Mouse (Mus musculus) kidney, adult 18-20 months (tissue): ENCODE measurements around the gene Wdr27.
"Not testable (repeated sequence)": the region's sequence is repeated elsewhere in the genome, so short reads cannot be mapped to it uniquely, and the experiment has no call there.

Source experiments
- DNase-seq: peaks from one replicate; pipeline ENCODE4 v3.0.0; 2021

The Wdr27 gene

DNA sequence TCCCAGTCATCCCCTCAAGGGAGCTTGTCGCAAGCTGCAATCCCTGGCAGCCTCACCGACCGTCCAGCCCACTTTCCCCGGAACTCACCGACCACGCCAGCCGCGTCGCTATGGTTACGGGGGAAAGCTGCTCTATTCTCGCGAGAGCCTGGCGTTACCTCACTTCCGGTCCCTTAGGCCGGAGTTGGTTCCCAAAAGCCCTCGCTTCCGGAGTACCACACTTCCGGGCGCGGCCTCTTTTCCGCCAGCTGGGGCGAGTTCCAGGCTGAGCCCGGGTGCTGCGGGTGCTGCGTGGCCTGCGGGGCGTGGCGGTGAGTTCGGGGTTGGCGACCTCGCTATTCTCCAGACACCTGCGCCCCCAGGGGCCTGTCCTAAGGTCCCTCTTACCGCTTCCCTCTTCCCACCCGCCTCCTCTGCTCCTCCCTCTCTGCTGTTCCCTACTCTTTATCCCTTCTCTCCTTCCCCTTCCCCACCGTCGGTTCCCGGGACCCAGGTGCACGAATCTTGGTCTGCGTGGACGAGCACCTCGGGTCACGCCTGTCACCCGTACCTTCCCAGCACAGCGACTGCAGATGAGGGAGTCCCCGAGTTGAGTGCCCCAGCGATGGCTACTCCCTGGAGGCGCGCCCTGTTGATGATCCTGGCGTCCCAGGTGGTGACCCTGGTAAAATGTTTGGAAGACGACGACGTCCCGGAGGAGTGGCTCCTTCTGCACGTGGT lies at the start of gene Wdr27, which contains the start of gene 1600012H06Rik:
Gene Wdr27 (minus strand): TSS at position 150 of the 720 bp plus-strand sequence.
Gene 1600012H06Rik (plus strand): TSS at position 176 of the 720 bp plus-strand sequence.
- DNase-seq, result peak; percentile 98

DNA sequence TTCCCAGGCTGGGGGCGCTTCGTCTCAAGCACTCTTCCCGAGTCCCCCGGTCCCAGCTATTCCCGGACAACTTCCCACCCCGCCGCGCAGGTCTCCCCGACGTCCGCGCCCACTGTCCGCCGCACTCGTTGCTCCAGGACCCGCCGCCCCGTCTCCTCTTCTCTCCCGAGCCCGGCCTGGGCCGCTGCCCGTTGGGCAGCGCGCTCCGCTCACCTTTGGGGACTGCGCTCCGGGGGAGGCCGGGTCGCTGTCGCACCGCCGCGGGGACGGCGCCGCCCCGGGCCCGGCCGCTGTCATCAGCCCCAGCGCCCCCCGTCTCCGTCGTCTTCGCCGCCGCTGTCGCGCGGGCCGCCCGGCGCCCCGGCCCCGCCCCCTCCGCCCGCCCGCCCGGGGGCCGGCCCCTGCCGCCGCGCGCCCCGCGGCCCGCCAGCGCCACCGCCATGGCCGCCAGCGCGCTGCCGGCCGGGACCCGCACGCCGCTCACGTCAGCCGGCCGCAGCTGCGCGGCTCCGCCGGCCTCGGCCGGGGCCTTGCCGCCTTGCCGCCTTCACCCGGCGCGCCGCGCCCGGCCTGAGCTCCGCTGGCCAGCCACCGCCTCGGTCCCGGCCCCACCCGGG lies 49.7 kb upstream of the Wdr27 start:
- DNase-seq, result not testable (repeated sequence)

DNA sequence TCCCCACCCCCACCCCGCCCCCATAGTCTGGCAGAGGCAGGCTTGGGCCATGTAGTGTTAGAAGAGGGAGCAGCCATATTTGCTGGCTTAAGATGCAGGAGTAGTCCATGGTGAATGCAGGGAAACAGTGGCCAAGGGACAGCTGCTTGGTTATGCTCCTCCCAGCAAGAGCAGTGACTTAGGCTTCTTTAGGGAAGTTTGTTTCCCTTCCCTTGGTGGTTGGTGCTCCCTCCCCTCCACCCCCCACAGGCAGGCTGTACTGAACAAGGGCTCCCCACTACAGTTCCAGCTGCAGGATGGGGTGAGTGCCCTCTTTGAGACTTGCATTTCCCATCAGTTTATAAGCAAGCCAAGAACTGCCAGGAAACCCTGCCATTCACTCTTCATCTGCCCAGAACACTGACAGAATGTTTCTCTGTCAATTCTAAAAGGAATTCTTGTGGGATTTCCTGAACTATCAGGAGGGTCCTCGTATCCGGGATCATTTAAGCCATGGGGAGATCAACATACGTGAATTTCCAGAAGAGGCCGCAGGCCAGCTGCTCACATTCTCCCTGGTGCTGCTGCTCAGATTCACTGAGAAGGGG lies 47.3 kb upstream of the Wdr27 start:
- not testable (repeated sequence) for DNase-seq

DNA sequence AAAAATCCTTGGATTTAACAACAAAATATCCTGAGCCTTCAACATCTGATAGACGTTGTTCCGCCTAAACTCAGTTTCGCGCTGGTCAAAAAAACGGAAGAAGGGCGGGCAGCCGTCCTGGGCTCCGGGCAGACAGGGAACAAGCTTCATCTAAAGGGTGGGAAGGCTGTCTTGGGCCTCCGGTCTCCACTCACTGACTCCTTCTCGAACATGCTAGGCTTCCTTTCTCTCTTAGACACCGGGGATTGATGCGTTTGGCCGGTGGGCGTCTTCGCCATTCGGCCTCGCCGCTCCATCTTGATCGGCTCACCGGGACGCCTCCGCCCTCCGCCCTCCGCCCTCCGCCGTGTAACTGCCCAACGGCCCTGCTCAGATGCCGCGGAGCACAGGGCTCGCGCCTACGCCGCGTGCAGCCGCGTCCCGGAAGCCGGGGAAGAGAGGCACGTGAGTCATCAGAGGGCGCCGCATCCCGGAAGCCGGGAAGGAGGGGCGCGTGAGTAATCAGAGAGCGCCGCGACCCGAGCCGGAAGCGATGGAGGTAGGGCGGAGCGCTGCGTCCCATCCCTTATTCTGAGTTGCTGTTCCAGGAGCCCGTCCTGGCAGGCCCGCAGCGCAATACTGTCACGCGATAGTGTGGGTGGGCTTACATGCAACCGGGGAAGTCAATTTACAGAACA lies 35.5 kb upstream of the Wdr27 start, which contains the start of the genes 9030025P20Rik and Gm3417:
Gene 9030025P20Rik (plus strand): TSS at position 107 of the 677 bp plus-strand sequence.
Gene Gm3417 (minus strand): TSS at position 429 of the 677 bp plus-strand sequence.
- not testable (repeated sequence) for DNase-seq

DNA sequence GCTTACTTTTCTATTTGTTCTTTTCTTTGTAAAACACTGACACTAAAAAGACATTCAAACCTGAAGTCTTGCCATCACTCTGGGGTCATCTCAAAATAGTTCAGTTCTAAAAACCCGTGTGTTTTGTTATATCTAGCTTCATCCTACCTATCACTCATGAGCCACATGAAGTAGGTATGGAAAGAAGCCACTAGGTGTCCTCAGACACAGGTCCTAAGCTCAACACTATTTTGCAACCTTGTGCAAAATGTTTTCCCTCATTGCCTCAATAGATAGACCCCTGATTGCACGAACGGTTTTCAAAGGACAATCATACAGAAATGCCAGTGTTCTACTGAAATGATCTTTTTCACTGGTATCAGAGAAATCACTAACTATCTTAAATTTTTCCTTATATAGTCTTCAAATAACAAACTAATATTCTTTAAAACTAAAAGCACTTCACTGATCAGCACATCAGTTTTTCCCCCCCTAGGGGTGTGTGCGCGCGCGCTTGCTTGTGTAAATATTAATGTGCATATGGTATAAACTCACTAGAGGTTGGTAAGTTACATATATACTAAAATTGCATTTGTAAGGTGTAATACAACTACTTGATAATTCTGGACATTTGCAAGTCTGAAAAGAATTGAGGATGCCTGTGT lies 34.9 kb upstream of the Wdr27 start:
- DNase-seq, result not testable (repeated sequence)

DNA sequence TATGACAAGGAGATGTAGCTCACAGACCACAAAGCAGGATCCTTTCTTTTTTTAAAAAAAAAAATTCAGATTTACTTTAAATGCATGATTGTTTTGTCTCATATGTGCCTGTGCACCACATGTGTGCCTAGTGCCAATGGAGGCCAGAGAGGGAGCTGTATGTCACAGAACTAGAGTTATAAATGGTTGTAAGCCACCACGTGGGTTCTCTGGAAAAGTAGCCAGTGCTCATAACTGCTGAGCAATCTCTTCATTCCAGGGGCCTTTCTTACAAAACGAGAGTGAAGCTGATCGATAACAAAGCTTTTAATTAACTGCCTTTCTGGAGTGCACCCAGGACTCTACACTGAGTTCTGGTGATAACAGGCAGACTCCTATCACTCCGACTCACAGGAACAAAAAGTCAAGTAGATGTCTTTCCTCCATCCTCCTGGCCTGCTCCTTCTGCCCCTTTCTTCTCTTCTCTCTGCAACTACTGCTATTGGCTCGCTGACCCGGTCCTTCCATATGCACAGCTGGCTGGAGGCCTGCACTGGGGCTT lies 25.5 kb upstream of the Wdr27 start:
- DNase-seq, result not testable (repeated sequence)

DNA sequence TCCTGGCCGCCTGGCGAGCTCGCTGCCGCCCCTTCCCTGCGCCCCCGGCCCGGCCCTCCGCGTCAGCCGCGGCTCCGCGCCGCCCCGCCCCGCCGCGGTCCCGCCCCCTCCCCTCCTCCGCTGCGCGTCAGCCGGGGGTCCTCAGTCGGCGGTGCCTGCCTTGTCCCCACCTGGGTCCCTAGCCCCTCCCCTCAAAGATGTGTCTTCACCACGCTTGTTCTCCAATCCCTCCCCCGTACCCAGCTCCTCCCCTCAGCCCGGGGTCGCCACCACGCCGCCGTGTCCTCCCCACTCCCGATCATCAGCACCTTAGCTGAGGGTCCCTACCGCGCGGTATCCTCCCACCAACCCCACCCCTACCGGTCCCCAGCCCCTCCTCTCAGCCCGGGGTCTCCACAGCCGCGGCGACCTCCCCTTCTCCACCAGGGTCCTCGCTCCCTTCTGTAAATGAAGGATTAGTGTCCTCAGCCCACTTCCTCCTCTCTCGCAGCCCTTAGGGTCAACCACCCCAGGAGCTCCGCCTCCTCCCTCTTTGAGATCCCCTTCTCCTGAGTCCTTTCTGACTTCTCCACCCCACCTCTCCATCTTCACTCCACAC lies 18.7 kb upstream of the Wdr27 start:
- DNase-seq, result not testable (repeated sequence)

DNA sequence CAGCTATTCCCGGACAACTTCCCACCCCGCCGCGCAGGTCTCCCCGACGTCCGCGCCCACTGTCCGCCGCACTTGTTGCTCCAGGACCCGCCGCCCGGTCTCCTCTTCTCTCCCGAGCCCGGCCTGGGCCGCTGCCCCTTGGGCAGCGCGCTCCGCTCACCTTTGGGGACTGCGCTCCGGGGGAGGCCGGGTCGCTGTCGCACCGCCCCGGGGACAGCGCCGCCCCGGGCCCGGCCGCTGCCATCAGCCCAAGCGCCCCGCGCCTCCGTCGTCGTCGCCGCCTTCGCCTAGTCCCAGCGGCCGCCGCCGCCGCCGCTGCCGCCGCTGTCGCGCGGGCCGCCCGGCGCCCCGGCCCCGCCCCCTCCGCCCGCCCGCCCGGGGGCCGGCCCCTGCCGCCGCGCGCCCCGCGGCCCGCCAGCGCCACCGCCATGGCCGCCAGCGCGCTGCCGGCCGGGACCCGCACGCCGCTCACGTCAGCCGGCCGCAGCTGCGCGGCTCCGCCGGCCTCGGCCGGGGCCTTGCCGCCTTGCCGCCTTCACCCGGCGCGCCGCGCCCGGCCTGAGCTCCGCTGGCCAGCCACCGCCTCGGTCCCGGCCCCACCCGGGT lies 18.1 kb upstream of the Wdr27 start, which contains the start of gene Phf10:
Gene Phf10 (minus strand): TSS at position 323 of the 606 bp plus-strand sequence.
- DNase-seq, result peak; percentile 59

DNA sequence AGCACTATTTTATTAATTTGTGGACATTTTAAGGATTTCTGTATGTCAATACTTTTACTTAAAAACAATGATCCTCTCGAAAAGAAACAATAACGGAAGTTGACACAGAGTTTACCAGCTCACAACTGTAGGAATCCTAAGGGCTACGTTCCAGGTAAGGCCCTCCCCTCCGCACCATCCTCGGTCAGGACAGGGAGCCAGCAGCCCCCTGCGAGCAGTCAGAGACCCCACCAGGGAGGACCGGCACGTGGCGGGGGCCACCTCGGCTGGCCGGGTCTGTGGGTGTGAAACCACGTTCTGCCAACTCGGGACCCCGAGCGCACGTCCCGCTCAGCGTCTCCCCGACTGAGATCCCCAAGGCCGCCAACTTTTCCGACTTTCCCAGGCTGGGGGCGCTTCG lies 17.6 kb upstream of the Wdr27 start:
- DNase-seq, result no peak

DNA sequence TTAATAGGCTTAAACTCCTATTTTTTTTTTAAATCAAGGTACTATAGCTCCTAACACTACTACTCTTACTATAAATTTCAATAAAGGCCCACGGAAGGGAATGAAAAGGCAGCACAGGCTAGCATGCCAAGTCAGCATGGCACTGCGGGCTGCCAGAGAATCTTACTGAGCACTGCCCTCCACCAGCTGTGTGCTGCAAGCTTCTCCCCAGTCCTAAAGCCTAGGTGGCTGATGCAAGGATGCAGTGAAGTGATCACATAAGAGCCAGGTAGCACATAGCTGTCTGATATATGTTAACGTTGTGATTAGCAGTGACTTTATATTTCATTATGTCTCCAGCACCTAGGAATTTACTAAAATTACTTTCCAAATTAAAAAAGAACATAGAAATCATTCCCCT lies 17.0 kb upstream of the Wdr27 start:
- DNase-seq, result peak; percentile 11

DNA sequence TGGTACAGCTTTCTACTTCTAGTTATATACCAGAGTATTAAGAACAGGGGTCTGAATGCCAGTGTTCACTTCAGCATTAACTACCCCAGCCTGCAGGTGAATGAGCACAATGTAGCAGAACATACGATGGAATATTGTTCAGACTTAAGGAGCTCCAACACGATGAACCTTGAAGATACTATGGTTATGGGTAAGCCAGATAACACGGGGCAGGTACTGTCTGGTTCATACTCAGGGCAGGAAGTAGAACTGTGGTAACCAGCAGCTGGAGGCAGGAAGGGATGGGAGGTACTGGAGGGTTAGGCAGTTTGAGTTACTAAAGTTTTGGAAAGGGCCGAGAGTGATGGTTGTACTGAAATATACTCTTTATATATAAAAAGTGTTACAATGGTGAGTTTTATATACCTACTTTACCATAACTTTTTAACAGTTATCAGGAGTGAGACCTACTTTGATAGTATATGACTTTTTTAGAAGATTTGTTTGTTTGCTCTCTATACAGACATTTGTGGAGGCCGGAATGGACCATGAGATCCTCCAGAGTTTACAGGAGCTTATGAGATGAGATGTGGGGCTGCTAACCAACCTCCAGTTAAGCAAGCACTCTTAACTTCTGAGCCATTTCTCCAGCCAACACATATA lies 15.8 kb upstream of the Wdr27 start:
- DNase-seq, result no peak

DNA sequence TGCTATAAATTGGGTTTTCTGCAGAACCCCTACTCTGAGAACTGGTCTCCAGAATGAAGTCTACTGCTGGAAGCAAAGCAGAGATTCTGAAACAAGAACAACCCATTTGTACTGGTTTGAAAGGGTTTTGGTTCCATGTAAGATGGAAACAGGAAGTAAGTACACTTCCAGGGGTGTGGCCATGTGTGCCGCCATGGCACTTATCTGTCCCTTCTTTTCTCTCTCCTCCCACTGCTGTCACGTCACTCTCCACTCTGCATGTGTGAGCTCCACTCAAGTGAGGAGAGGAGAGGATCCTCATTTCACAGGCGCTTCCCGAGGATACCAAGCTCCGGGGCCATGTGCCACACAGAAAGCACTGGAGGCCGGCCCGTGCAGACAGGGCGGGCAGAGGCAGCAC lies 10.5 kb upstream of the Wdr27 start:
- DNase-seq, result no peak

DNA sequence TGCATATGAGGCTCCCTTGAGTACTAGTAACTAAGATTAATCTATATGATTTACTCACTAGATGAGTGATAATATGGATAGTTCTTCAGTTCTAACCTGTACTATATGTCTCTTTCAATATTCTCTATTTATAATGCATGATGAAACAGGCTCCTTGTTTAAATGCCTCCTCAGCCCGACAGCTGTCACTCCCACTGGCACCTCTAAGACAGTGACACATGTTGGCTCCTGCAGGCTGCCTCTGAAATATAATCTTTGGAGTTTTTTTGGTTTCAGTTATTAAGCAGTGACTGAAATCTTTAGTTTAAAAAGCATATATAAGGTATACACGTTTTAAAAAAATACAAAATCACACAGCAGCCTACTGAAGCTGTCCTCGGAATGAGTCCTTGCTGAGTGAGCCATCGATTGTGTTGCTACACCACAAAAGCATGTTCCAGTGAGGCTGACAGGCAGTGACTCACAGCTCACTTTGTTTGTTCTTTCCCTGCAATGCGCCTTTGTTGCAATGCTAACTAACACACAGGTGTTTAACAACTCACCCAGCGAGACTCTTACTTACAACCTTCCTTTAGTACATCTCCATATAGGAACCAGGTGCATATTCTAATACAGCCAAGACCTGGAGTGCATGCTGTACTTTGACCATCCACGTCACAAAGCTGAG lies 6.3 kb upstream of the Wdr27 start:
- no peak for DNase-seq

DNA sequence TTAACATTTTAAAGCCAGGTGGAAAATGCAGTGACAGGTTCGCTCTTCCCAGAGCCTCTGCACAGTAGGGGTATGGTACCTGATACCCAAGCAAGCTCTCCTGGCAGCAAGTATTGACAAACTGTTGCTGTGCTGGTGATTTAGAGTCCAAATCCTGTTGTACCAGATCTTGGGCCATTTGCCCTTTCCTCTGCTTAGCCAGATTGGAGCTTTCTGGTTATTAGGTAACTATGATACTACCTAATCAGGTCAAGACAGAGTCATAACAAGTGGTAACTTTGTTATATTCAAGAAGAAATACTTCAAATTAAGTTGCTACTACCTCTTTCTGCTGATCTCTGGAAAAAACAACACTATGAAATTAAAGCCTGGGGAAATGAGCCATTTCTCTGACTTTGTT lies 1.6 kb upstream of the Wdr27 start:
- DNase-seq, result no peak

DNA sequence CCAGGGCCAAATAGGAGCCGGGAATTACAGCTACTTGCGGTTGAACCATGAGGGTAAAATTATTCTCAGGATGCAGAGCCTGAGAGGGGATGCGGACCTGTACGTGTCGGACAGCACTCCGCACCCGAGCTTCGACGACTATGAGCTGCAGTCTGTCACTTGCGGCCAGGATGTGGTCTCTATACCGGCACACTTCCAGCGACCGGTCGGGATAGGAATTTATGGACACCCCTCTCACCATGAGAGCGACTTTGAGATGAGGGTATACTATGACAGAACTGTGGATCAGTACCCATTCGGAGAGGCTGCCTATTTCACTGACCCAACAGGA lies 736 bp upstream of the Wdr27 start:
- DNase-seq, result no peak

DNA sequence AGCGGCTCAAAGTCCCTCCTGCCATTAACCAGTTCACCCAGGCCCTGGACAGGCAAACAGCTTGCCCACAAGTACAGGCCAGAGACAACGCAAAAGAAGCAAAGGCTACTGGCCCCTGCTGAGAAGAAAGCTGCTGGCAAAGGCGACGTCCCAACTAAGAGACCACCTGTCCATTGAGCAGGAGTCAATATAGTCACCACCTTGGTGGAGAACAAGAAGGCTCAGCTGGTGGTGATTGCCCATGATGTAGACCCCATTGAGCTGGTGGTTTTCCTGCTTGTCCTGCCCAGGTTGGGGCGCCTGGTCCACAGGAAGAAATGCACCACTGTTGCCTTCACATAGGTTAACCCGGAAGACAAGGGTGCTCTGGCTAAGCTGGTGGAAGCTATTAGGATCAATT lies 777 bp downstream of the Wdr27 start:
- not testable (repeated sequence) for DNase-seq

DNA sequence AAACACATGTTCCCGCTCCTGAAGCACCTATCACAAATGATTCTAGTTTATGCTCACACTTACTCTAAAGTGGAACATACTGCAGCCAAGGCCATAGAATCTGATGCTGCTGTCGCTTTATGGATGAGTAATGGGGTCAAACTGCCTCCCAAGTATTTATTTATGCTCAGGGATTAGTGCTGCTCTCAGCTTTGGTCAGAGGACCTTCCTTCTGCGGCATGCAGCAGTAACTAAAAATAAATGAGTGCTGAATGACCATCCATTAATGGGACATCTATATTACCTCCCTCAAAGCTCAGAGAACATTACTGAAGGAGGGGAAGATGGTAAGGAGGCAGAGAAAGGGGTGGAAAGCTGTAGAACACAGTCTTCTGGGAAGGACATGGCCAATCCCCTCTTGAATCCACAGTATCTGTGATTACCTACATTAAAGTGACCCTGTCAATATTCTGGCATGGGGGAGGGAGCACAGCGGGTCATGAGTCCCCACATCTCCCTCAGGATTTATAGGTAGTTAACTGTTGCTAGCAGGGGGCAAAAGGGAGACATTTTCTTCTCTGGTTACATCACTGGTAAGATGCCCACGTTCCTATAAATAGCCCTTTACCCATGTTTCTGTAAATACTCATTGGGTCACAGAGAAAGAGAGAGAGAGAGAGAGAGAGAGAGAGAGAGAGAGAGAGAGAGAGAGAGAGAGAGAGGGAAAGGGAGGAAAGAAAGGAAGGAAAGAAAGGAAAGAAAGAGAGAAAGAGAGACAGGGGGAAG lies 6.9 kb downstream of the Wdr27 start:
- DNase-seq, result no peak

DNA sequence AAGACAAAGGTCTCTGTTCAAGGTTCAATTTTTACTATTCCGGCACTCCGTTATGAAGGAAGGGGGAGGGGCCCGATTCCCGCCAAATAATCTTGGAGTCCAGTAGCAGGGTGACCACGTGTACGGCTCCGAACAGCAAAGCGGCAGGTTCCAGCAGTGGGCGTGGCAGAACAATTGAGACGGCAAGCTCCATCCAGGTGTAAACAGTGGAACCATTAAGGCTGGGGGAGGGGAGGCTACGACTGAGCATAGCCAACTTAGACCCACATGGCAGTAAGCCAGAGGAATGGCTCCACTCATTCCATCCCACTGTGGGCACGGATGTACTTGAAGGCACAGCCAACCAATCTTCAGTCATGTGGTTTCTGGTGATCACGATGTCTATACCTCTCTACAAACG lies 7.7 kb downstream of the Wdr27 start:
- not testable (repeated sequence) for DNase-seq

DNA sequence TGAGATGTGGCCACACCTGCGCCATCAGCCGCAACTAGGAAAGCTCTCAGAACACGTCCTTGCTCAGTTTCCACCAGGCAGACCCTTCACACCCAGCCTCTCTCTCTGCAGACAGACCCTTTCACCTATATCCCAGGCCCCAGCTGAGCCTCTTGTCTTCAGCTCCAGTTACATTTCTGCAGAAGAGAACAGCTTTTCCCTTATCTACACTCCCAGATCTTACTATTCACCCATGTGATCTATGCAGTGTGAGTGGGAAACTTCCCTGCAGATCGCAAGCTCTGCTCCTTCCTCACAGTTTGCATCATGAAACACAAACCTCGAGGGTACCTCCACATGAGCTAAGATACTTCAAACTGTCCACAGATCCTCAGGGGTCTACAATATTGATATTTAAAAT lies 11.5 kb downstream of the Wdr27 start:
- DNase-seq, result no peak

DNA sequence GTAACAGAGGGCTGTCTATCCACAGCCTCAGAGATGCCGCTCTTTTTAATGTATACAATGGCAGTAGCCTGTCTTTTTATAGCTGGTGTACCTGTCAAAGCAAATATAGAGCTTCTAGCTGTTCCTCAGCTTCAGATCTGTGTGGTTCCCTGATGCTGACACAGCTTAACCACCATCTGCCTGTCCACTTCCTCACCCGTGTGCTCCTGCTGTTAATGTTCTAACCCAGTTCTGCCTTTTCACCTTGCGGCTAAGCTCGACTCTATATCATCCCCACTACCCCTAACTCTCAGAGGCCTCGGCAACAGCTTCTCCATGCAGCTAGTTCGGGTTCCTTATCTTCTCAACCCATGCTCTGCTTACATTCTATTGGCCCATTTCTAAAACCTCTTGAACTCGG lies 12.3 kb downstream of the Wdr27 start:
- no peak for DNase-seq
